Mouse (Mus musculus): ENCODE measurements at regions not wholly inside any gene's neighbourhood (a gene's known extent, or its start where the extent isn't known, plus 50 kb on each side); places are given as distances from the start of the nearest gene placed in this dataset.

- intact Hi-C loops (cut with DNase I): loop anchor here (10.0 kb wide), 1 partner anchor 535 kb away; no protein-coding TSS in a partner anchor
- DNase-seq: no peak
Observed at GRCm38 (mm10) chr5:51850091-51850490, 282.6 kb upstream of the Ppargc1a start.

- no peak for DNase-seq
- intact Hi-C loops (cut with DNase I): no loop called here
Observed at GRCm38 (mm10) chr5:51849236-51849635, 281.7 kb upstream of the Ppargc1a start.

- intact Hi-C loops (cut with DNase I): no loop called here
- DNase-seq: no peak
Observed at GRCm38 (mm10) chr5:51842189-51842588, 274.7 kb upstream of the Ppargc1a start.

- DNase-seq: no peak
- intact Hi-C loops (cut with DNase I): no loop called here
Observed at GRCm38 (mm10) chr5:51841763-51842162, 274.2 kb upstream of the Ppargc1a start.

- no peak for DNase-seq
- intact Hi-C loops (cut with DNase I): no loop called here
Observed at GRCm38 (mm10) chr5:51840638-51841329, 273.3 kb upstream of the Ppargc1a start.

- intact Hi-C loops (cut with DNase I): no loop called here
- no peak for DNase-seq
Observed at GRCm38 (mm10) chr5:51839292-51839691, 271.8 kb upstream of the Ppargc1a start.

GRCm38 (mm10) chr5:51830551-51830950 is 263.0 kb upstream of the Ppargc1a start:
- no peak for DNase-seq
- intact Hi-C loops (cut with DNase I): no loop called here

GRCm38 (mm10) chr5:51830015-51830414 is 262.5 kb upstream of the Ppargc1a start:
- intact Hi-C loops (cut with DNase I): no loop called here
- DNase-seq: no peak

GRCm38 (mm10) chr5:51829606-51830005 is 262.1 kb upstream of the Ppargc1a start:
- DNase-seq: no peak
- intact Hi-C loops (cut with DNase I): no loop called here

- no peak for DNase-seq
- intact Hi-C loops (cut with DNase I): no loop called here
Observed at GRCm38 (mm10) chr5:51829020-51829419, 261.5 kb upstream of the Ppargc1a start.

GRCm38 (mm10) chr5:51826269-51826668 is 258.7 kb upstream of the Ppargc1a start:
- DNase-seq: no peak
- intact Hi-C loops (cut with DNase I): no loop called here

GRCm38 (mm10) chr5:51825584-51826088 is 258.1 kb upstream of the Ppargc1a start:
- intact Hi-C loops (cut with DNase I): no loop called here
- no peak for DNase-seq

GRCm38 (mm10) chr5:51824731-51825130 is 257.2 kb upstream of the Ppargc1a start:
- no peak for DNase-seq
- intact Hi-C loops (cut with DNase I): no loop called here

GRCm38 (mm10) chr5:51823657-51824056 is 256.1 kb upstream of the Ppargc1a start:
- no peak for DNase-seq
- intact Hi-C loops (cut with DNase I): no loop called here

GRCm38 (mm10) chr5:51816258-51816657 is 248.7 kb upstream of the Ppargc1a start:
- intact Hi-C loops (cut with DNase I): no loop called here

GRCm38 (mm10) chr5:51811728-51812127 is 244.2 kb upstream of the Ppargc1a start:
- intact Hi-C loops (cut with DNase I): no loop called here
- DNase-seq: no peak

More at GRCm38 (mm10) chr5:51816258-51816657, 248.7 kb upstream of the Ppargc1a start:
- no peak for DNase-seq

- intact Hi-C loops (cut with DNase I): no loop called here
- DNase-seq: no peak
Observed at GRCm38 (mm10) chr5:51801486-51801885, 234.0 kb upstream of the Ppargc1a start.

GRCm38 (mm10) chr5:51799371-51800035 is 232.0 kb upstream of the Ppargc1a start:
- no peak for DNase-seq
- intact Hi-C loops (cut with DNase I): no loop called here

GRCm38 (mm10) chr5:51794097-51794496 is 226.6 kb upstream of the Ppargc1a start:
- intact Hi-C loops (cut with DNase I): no loop called here
- no peak for DNase-seq

GRCm38 (mm10) chr5:51792950-51793349 is 225.4 kb upstream of the Ppargc1a start:
- no peak for DNase-seq
- intact Hi-C loops (cut with DNase I): no loop called here

GRCm38 (mm10) chr5:51788768-51789167 is 221.2 kb upstream of the Ppargc1a start:
- intact Hi-C loops (cut with DNase I): no loop called here
- DNase-seq: no peak

GRCm38 (mm10) chr5:51783523-51783922 is 216.0 kb upstream of the Ppargc1a start:
- intact Hi-C loops (cut with DNase I): no loop called here
- DNase-seq: no peak

Measured in gastrocnemius, postnatal 36 days (tissue).